Mouse (Mus musculus): ENCODE measurements around the gene Fam166b. TPM values are rescaled to one million over a fixed set of nuclear protein-coding genes. Genes with fewer than 3 reads are reported as not detected.

The Fam166b gene
- not detected for polyA plus RNA-seq (2017; shearing (Covaris generic))

DNA sequence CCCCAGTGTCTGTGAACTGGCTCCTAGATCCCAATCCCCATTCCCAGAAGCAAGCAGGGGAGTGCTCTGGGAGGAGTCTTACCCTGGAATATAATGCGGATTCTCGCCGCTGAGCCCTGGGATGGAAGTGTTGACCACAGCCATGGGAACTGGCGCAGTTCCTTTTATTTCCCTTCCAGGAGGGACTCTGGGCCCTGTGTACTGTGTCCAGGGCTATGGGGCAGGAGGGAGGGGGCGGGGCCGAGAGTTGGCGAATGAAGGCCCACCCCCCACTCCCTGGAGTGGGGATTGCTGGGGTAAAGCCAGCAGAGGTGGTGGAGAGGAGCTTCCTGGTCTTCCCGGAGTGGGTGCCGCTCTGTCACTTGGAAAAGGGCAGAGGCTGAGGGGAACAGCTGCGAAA is at the start of gene Fam166b:
TSS of gene Fam166b (minus strand) at position 189 of the 400 bp plus-strand sequence.

DNA sequence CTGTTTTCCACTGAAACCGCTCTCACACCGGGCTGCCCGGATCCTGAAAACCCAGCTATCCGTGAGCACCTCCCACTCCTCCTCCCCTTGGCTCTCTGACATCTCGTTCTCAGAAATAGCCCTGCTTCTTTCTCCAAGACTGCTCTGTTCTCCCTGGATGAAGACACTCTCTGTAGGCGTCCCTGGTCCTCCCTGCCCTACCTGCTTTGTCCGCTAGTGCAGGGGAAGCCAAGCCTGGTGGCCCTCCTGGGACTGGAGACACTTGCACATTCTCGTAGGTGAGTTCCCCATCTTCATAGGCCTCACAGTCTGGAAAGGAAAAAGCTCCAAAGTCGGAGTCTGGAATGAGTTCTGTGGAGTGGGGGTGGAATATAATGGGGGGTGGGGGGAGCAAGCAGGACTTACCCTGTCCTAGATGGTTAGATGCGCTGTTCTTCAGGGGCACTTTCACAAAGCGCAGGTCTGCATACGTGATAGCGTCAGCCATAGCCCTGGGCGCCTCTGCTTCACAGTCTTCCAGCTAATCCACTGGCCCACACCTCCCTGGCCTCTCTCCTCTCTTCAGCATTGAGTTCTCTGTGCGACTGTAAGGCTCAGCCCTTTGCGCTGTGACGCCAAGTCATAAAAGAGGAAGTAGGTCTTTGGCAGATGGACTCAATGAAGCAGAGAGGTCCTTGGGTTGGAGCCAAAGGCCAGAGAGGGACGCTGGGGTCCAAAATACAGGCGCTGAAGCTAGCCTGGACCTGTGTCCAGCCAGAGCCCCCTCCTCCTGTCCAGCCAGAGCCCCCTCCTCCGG is 25.3 kb upstream of the Fam166b start, which contains the start of gene Cd72:
TSS of gene Cd72 (minus strand) at position 588 of the 796 bp plus-strand sequence.

DNA sequence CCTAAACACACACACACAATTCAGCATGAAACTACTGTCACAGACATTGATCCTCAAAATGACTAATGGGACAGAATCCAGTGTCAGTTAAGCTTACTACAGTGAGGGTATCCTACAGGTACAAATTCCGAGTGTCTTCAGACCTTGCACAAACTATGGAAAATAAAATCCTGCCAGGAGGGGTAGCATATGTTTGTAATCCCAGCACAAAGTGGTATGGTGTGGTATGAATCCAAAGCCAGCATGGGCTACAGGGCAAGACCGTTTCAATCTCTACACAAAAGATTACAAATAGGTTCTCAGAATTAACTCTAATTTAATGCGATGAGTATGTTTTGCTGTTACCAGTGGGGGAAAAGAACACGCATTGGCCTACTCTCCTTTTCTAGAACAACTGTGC is 12.7 kb upstream of the Fam166b start, which contains the start of gene Tesk1:
TSS of gene Tesk1 (plus strand) at position 301 of the 400 bp plus-strand sequence.

DNA sequence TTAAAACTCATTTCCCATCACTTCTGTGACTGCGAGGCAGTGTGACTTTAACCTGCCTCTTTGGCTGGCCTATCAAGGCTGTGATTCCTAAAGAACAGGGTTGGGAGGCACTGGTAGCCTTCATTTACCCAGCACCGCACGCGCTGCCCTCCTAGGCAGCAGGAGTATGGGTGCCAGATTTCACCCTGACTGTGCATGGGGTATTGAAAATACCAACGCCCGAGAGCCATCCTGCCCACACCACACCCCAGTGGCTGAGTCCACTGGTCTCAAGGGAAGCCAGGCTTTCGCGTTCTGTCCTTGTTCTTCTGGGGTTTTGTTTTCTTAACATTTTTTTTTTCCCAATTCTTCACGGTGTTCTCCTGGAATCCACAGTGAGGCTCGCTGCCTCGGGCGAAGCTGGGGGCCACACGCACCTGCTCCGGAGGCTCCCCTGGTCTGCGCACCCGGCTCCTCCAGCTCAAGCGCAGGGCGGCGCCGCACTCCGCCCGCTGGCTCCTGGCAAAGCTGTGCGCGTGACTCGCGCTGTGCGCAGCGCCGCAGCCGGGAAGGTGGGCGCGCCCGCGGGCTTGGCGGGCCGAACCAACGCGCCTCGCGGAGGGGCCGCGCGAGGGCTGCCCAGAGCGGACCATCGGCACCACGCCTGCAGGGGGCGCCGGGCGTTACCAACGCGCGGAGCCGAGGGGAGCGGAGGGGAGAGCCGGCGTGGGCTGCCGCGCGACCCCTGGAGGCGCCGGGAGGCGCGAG is 47.4 kb downstream of the Fam166b start, which contains the start of gene Rusc2:
TSS of gene Rusc2 (plus strand) at position 572 of the 747 bp plus-strand sequence.

Other genes starting within 250 kb of the Fam166b start
- gene Atp8b5, start 162.0 kb downstream of the Fam166b start, polyA plus RNA-seq (2017; shearing (Covaris generic)), result not detected
- not detected for gene Rusc2, start 47.2 kb downstream of the Fam166b start, polyA plus RNA-seq (2017; shearing (Covaris generic))
- 44.9 TPM for gene Tesk1, start 12.8 kb upstream of the Fam166b start, polyA plus RNA-seq (2017; shearing (Covaris generic))
- 59.9 TPM for gene Cd72, start 25.5 kb upstream of the Fam166b start, polyA plus RNA-seq (2017; shearing (Covaris generic))
- gene Sit1, start 54.6 kb upstream of the Fam166b start, polyA plus RNA-seq (2017; shearing (Covaris generic)), result 102 TPM
- gene Ccdc107, start 63.8 kb upstream of the Fam166b start, polyA plus RNA-seq (2017; shearing (Covaris generic)), result 52.6 TPM
- gene Arhgef39, start 70.6 kb upstream of the Fam166b start, polyA plus RNA-seq (2017; shearing (Covaris generic)), result 6.2 TPM
- 0.42 TPM for gene Car9, start 77.8 kb upstream of the Fam166b start, polyA plus RNA-seq (2017; shearing (Covaris generic))
- not detected for gene Tpm2, start 94.6 kb upstream of the Fam166b start, polyA plus RNA-seq (2017; shearing (Covaris generic))
- gene Creb3, start 133.2 kb upstream of the Fam166b start, polyA plus RNA-seq (2017; shearing (Covaris generic)), result 82.1 TPM
- 240 TPM for gene Tln1, start 133.6 kb upstream of the Fam166b start, polyA plus RNA-seq (2017; shearing (Covaris generic))
- gene Rgp1, start 149.6 kb upstream of the Fam166b start, polyA plus RNA-seq (2017; shearing (Covaris generic)), result 9.6 TPM
- gene Gba2, start 149.7 kb upstream of the Fam166b start, polyA plus RNA-seq (2017; shearing (Covaris generic)), result 39.8 TPM
- 2.4 TPM for gene Msmp, start 155.4 kb upstream of the Fam166b start, polyA plus RNA-seq (2017; shearing (Covaris generic))
- gene Npr2, start 202.8 kb upstream of the Fam166b start, polyA plus RNA-seq (2017; shearing (Covaris generic)), result not detected
- not detected for gene Spag8, start 224.5 kb upstream of the Fam166b start, polyA plus RNA-seq (2017; shearing (Covaris generic))
- gene Hint2, start 227.3 kb upstream of the Fam166b start, polyA plus RNA-seq (2017; shearing (Covaris generic)), result 37.8 TPM
- 1.2 TPM for gene Tmem8b, start 239.8 kb upstream of the Fam166b start, polyA plus RNA-seq (2017; shearing (Covaris generic))
- 0.96 TPM for gene Fam221b, start 240.0 kb upstream of the Fam166b start, polyA plus RNA-seq (2017; shearing (Covaris generic))

Data from naive thymus-derived CD4-positive, alpha-beta T cell, adult 5 months (primary cell).